Mouse (Mus musculus) layer of hippocampus, postnatal 25 days (tissue): Measurements from ENCODE around the gene Speer4a. TPM values are rescaled to one million over a fixed set of nuclear protein-coding genes. Genes with fewer than 3 reads are reported as not detected.
A peak's percentile ranks its signal among the peaks of the same experiment; 100 is the strongest.
"Not testable (repeated sequence)": the region's sequence is repeated elsewhere in the genome, so short reads cannot be mapped to it uniquely, and the experiment has no call there.

Experiments
- DNase-seq, 2 experiments: peaks; one replicate each; pipeline ENCODE4 v3.0.0; 2022; ENCODE audit warnings: mixed read lengths in 2 of 2, low spot score in 1 of 2; ENCODE audit errors: extremely low spot score in 1 of 2
- total RNA-seq, 2 experiments: library from RNA; stranded (reverse); gene quantifications; 2 replicates each; pipeline ENCODE4 v1.2.3; 2021

The Speer4a gene
- total RNA-seq: not detected

- DNase-seq: not testable (repeated sequence)
Measured at GRCm38 (mm10) chr5:26039458-26039857, at the start of gene Speer4a. Gene Speer4a (minus strand): TSS chr5:26039558.

- not testable (repeated sequence) for DNase-seq
Measured at GRCm38 (mm10) chr5:26079023-26079422, 39.7 kb upstream of the Speer4a start.

GRCm38 (mm10) chr5:26070716-26071115, 31.4 kb upstream of the Speer4a start:
- no peak for DNase-seq

- not testable (repeated sequence) for DNase-seq
Measured at GRCm38 (mm10) chr5:26058481-26058880, 19.1 kb upstream of the Speer4a start, which contains the start of gene Gm7347. Gene Gm7347 (minus strand): TSS chr5:26058581.

- not testable (repeated sequence) for DNase-seq
Measured at GRCm38 (mm10) chr5:26022816-26023215, 16.5 kb downstream of the Speer4a start, which contains the start of gene Gm5862. Gene Gm5862 (minus strand): TSS chr5:26022916.

GRCm38 (mm10) chr5:26007697-26008096, 31.7 kb downstream of the Speer4a start:
- DNase-seq: not testable (repeated sequence)

GRCm38 (mm10) chr5:26006937-26007695, 32.2 kb downstream of the Speer4a start:
- DNase-seq: peak; percentile 17 to 19

GRCm38 (mm10) chr5:26004698-26005097, 34.7 kb downstream of the Speer4a start, which contains the start of gene Gm1979:
Gene Gm1979 (minus strand): TSS chr5:26004798.
- not testable (repeated sequence) for DNase-seq

- DNase-seq: not testable (repeated sequence)
Measured at GRCm38 (mm10) chr5:25988550-25988949, 50.8 kb downstream of the Speer4a start, which contains the start of gene Gm21698. Gene Gm21698 (minus strand): TSS chr5:25988650.

Other genes starting within 250 kb of the Speer4a start
- not detected for gene Gm21663, start 97.2 kb downstream of the Speer4a start, total RNA-seq
- not detected for gene Gm21671, start 85.1 kb downstream of the Speer4a start, total RNA-seq
- under 1 TPM in 1 of 2 experiments, not detected in 1; 0.07 TPM for gene Gm21680, start 66.9 kb downstream of the Speer4a start, total RNA-seq
- under 1 TPM in 1 of 2 experiments, not detected in 1; 0.40 TPM for gene Gm21698, start 50.9 kb downstream of the Speer4a start, total RNA-seq
- not detected for gene Gm1979, start 34.8 kb downstream of the Speer4a start, total RNA-seq
- not detected for gene Gm5862, start 16.6 kb downstream of the Speer4a start, total RNA-seq
- not detected for gene Gm7347, start 19.0 kb upstream of the Speer4a start, total RNA-seq
- gene Gm10471, start 49.7 kb upstream of the Speer4a start, total RNA-seq: not detected
- not detected for gene 5031410I06Rik, start 65.8 kb upstream of the Speer4a start, total RNA-seq
- gene Gm10220, start 81.9 kb upstream of the Speer4a start, total RNA-seq: not detected
- under 1 TPM; 0.16 to 0.30 TPM for gene Gm7361, start 218.1 kb upstream of the Speer4a start, total RNA-seq